Mouse (Mus musculus): ENCODE measurements at regions not wholly inside any gene's neighbourhood (a gene's known extent, or its start where the extent isn't known, plus 50 kb on each side); places are given as distances from the start of the nearest gene placed in this dataset.

DNA sequence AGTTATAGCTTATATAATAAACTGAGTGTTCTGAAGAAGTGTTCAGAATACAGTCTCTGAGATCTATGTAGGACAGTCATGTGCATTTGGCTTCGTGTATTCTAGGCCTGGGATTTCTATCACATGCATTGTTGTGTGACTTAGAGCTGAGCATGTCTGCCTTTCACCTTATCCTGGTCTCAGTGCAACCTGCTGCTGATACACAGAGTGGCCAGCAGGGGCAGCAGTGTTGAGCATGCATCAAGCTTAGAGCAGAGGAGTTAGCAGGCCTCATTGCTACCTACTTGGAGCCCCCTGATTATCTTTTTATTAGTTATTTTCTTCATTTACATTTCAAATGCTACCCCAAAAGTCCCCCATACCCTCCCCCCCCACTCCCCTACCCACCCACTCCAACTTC, 229.1 kb upstream of the Camk1g start:
- no peak overlapping the region for H3K4me3 ChIP-seq (ENCODE audit: low read depth, low read length)
- no peak overlapping the region for H3K4me2 ChIP-seq (ENCODE audit: low read depth, low read length)
- no peaks in the 10 kb centered on the region for H3K27me3 ChIP-seq (replicated peaks; ENCODE audit: control insufficient read depth, insufficient read depth, low read length)
- H3K36me3 ChIP-seq (ENCODE audit: control insufficient read depth, insufficient read depth, low read length) = no peaks in the 10 kb centered on the region
- no peaks in the 10 kb centered on the region for H3K4me1 ChIP-seq (ENCODE audit: control insufficient read depth, insufficient read depth, low read length)
- WGBS = 48% methylated on average over 1 of the region's 1 CpGs
- H3K9ac ChIP-seq (ENCODE audit: low read depth, low read length) = no peak overlapping the region
- DNase-seq (ENCODE audit: low spot score) (no peak), ATAC-seq (ENCODE audit: low read depth) (no peak)
- no peak overlapping the region for H3K27ac ChIP-seq (replicated peaks; ENCODE audit: low read depth, low read length)
- H3K9me3 ChIP-seq (ENCODE audit: control insufficient read depth, low read length) = no peaks in the 10 kb centered on the region

DNA sequence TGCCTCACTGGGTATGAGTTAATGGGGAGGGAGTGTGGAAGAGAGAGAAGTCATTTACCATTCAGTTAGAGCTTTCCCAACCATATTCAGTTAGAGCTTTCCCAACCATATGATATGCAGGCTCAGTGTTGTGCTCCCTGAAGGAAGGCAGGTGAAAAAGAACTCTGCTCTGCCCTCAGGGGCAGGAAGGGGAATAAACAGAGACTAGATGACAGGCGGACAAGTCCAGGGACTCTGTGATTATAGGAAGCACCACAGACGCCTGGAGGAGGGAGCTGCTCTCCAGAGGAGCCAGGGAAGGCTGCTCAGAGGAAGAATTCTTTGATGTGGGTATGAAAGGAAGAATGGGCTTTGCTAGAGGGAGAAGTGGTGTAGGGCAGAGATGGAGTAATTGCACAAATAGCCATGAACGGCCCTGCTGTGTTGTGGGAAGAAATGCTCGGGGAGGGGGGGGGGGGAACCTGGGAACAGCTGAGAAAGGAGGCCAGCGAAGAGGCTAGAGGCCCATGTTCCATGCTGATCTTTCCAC, 220.3 kb upstream of the Camk1g start:
- Histone ChIP-seq H3K4me1 (ENCODE audit: control insufficient read depth, insufficient read depth, low read length) (peaks cover 22% of the 10 kb centered on the region), H3K4me2 (ENCODE audit: low read depth, low read length) (no peak overlapping the region), H3K36me3 (ENCODE audit: control insufficient read depth, insufficient read depth, low read length) (no peaks in the 10 kb centered on the region), H3K9ac (ENCODE audit: low read depth, low read length) (no peak overlapping the region), H3K4me3 (ENCODE audit: low read depth, low read length) (no peak overlapping the region), H3K27ac (replicated peaks; ENCODE audit: low read depth, low read length) (peak overlapping the region; percentile 40; the same call in 1 of the 2 replicates), H3K9me3 (ENCODE audit: control insufficient read depth, low read length) (no peaks in the 10 kb centered on the region), H3K27me3 (replicated peaks; ENCODE audit: control insufficient read depth, insufficient read depth, low read length) (no peaks in the 10 kb centered on the region)
- ATAC-seq (ENCODE audit: low read depth) = no peak
- 18% methylated on average over 5 of the region's 5 CpGs for WGBS
- DNase-seq (ENCODE audit: low spot score) = peak; percentile 24

DNA sequence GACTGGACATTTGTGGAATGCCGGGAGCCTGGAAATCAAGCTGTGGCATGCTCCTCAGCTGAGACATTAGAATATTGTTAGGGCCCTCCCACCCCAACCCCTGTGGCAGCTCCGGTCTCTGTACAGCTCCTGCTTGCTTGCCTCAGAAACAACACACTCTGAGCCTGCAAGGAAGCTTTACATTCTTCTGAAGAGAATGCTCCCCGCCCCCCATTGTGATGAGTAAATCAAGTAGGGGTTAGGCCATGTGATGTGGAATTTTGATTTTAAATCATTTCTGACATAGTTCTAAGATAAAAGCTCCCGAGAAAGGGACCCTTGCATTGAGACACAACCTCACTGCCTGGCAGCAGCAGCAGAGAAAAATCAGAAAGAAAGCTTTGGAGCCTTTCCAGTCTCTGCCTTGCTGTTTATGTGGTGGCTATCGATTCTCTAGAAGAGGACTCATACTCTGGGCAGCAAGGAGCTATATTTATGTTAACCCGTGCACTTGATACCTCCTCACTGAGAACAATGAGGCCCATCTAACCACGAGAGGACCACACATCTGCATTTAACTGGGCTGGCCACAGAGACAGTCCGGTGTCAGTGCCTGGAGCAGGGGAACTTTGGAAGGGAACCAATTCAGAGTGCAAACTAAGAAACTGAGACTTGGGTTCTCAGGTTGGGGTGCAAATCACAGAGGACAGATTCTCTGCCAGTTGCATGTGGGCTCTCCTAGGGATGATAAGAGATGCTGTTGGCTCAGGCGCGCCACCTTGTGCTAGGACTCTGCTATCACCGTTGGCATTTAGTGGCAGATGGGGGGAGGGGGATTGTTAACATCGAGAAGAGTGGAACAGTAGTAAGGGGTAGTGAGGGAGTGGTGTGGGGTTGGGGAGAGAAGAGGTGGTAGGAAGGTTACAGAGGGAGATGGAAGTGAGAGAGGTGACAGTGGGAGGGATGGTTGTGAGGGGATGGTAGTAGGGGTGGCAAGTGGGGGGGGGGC, 218.7 kb upstream of the Camk1g start:
- no peak overlapping the region for H3K4me2 ChIP-seq (ENCODE audit: low read depth, low read length)
- peaks cover 22% of the 10 kb centered on the region for H3K4me1 ChIP-seq (ENCODE audit: control insufficient read depth, insufficient read depth, low read length)
- no peaks in the 10 kb centered on the region for H3K27me3 ChIP-seq (replicated peaks; ENCODE audit: control insufficient read depth, insufficient read depth, low read length)
- peak; percentile 79 for DNase-seq (ENCODE audit: low spot score)
- no peak overlapping the region for H3K4me3 ChIP-seq (ENCODE audit: low read depth, low read length)
- H3K9ac ChIP-seq (ENCODE audit: low read depth, low read length) = no peak overlapping the region
- WGBS = 11% methylated on average over 12 of the region's 12 CpGs
- H3K27ac ChIP-seq (replicated peaks; ENCODE audit: low read depth, low read length) = peak overlapping the region; percentile 48; the same call in 1 of the 2 replicates
- H3K9me3 ChIP-seq (ENCODE audit: control insufficient read depth, low read length) = no peaks in the 10 kb centered on the region
- peak; percentile 55 for ATAC-seq (ENCODE audit: low read depth)
- H3K36me3 ChIP-seq (ENCODE audit: control insufficient read depth, insufficient read depth, low read length) = no peaks in the 10 kb centered on the region

DNA sequence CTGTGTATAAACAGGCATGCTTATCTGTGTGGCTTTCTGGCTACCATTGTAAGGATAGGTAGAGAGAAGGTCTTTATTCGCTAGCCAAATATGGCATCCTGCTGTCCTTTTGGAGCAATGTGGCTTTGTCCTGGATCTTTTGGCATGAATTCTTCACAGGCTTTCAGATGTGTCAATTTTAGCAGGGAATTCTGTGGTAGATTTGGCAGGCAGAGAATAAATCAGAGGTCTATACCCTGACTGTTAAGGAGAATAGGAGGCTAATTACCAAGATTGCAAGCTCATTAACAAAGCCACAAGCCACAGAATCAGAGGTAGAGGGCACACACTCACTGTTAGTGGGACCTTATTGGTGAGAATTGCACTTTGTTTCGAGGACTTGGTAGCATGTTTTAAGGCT, 217.2 kb upstream of the Camk1g start:
- Histone ChIP-seq H3K9ac (ENCODE audit: low read depth, low read length) (no peak overlapping the region), H3K4me1 (ENCODE audit: control insufficient read depth, insufficient read depth, low read length) (peaks cover 22% of the 10 kb centered on the region), H3K9me3 (ENCODE audit: control insufficient read depth, low read length) (no peaks in the 10 kb centered on the region), H3K4me3 (ENCODE audit: low read depth, low read length) (no peak overlapping the region), H3K36me3 (ENCODE audit: control insufficient read depth, insufficient read depth, low read length) (no peaks in the 10 kb centered on the region), H3K4me2 (ENCODE audit: low read depth, low read length) (no peak overlapping the region), H3K27me3 (replicated peaks; ENCODE audit: control insufficient read depth, insufficient read depth, low read length) (no peaks in the 10 kb centered on the region), H3K27ac (replicated peaks; ENCODE audit: low read depth, low read length) (no peak overlapping the region)
- DNase-seq (ENCODE audit: low spot score) (no peak), ATAC-seq (ENCODE audit: low read depth) (no peak)
- 92% methylated on average over 2 of the region's 2 CpGs for WGBS

DNA sequence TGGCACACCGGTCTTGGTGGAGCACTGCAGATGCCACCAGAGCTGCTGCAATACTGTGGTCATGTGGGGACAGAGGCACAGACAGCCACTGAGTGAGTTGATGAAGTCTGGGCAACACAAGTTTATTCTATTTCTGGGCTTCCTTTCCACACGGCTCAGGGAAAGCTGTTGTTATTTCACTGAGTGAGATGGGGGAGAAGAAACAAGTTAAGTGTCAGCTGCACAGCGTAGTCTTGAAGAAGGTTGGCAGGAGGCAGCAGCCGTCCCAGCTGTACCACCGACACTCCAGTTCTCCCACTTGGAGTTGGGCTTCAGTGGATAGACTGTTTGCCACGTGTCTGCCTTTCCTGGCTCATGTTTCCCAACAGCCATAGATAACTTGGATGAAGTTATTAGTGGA, 216.8 kb upstream of the Camk1g start:
- Histone ChIP-seq H3K27ac (replicated peaks; ENCODE audit: low read depth, low read length) (no peak overlapping the region), H3K27me3 (replicated peaks; ENCODE audit: control insufficient read depth, insufficient read depth, low read length) (no peaks in the 10 kb centered on the region), H3K4me1 (ENCODE audit: control insufficient read depth, insufficient read depth, low read length) (peaks cover 22% of the 10 kb centered on the region), H3K4me2 (ENCODE audit: low read depth, low read length) (no peak overlapping the region), H3K9ac (ENCODE audit: low read depth, low read length) (no peak overlapping the region), H3K36me3 (ENCODE audit: control insufficient read depth, insufficient read depth, low read length) (no peaks in the 10 kb centered on the region), H3K4me3 (ENCODE audit: low read depth, low read length) (no peak overlapping the region), H3K9me3 (ENCODE audit: control insufficient read depth, low read length) (no peaks in the 10 kb centered on the region)
- peak; percentile 36 for DNase-seq (ENCODE audit: low spot score)
- no peak for ATAC-seq (ENCODE audit: low read depth)
- WGBS = 59% methylated on average over 6 of the region's 6 CpGs

DNA sequence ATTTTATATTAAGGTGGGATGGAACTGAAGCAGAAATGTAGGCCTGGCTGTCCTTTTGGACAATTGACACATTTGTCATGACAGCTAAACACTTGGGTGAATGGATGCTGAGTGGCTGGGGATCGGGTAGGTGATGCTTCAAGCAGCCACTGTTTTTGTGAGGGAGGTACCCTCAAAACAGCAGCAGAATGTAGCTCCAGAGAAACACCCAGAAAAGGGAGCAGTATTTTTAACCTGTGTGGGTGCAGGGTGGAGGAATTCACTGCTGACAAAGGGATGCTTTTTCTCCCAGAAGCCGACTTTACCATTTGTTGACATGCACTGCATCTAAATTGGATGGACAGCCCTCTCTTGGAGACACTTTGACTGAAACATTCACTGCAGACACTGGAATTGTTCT, 213.7 kb upstream of the Camk1g start:
- Histone ChIP-seq H3K27ac (replicated peaks; ENCODE audit: low read depth, low read length) (no peak overlapping the region), H3K9me3 (ENCODE audit: control insufficient read depth, low read length) (no peaks in the 10 kb centered on the region), H3K27me3 (replicated peaks; ENCODE audit: control insufficient read depth, insufficient read depth, low read length) (no peaks in the 10 kb centered on the region), H3K4me1 (ENCODE audit: control insufficient read depth, insufficient read depth, low read length) (peaks cover 11% of the 10 kb centered on the region), H3K36me3 (ENCODE audit: control insufficient read depth, insufficient read depth, low read length) (no peaks in the 10 kb centered on the region), H3K4me2 (ENCODE audit: low read depth, low read length) (no peak overlapping the region), H3K9ac (ENCODE audit: low read depth, low read length) (no peak overlapping the region), H3K4me3 (ENCODE audit: low read depth, low read length) (no peak overlapping the region)
- ATAC-seq (ENCODE audit: low read depth) (no peak), DNase-seq (ENCODE audit: low spot score) (no peak)
- WGBS = 74% methylated on average over 2 of the region's 2 CpGs

DNA sequence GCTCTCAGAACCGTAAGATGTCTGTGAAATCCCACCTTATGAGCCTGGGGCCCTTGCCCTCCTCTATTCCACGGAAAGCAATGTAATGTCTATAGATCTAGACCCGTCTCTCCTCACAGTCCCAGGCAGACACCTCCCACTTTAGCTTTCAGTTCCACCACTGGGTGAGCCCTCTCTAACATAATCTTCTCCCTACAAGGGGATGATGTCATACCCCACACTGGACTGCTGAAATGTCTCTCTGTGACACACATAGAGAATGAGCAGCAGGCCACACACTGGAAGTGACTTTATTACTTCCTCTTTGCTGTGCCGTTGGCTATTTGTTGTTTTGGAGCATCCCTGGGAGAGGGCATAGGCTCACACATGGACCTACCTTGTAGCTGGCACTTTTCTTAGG, 210.3 kb upstream of the Camk1g start:
- H3K9ac ChIP-seq (ENCODE audit: low read depth, low read length) = no peak overlapping the region
- ATAC-seq (ENCODE audit: low read depth) (no peak), DNase-seq (ENCODE audit: low spot score) (no peak)
- peaks cover 3% of the 10 kb centered on the region; the same call in 1 of the 2 replicates for H3K4me1 ChIP-seq (ENCODE audit: control insufficient read depth, insufficient read depth, low read length)
- H3K9me3 ChIP-seq (ENCODE audit: control insufficient read depth, low read length) = no peaks in the 10 kb centered on the region
- 82% methylated on average over 4 of the region's 4 CpGs for WGBS
- H3K27ac ChIP-seq (replicated peaks; ENCODE audit: low read depth, low read length) = no peak overlapping the region
- no peak overlapping the region for H3K4me3 ChIP-seq (ENCODE audit: low read depth, low read length)
- no peak overlapping the region for H3K4me2 ChIP-seq (ENCODE audit: low read depth, low read length)
- H3K27me3 ChIP-seq (replicated peaks; ENCODE audit: control insufficient read depth, insufficient read depth, low read length) = no peaks in the 10 kb centered on the region
- H3K36me3 ChIP-seq (ENCODE audit: control insufficient read depth, insufficient read depth, low read length) = no peaks in the 10 kb centered on the region

DNA sequence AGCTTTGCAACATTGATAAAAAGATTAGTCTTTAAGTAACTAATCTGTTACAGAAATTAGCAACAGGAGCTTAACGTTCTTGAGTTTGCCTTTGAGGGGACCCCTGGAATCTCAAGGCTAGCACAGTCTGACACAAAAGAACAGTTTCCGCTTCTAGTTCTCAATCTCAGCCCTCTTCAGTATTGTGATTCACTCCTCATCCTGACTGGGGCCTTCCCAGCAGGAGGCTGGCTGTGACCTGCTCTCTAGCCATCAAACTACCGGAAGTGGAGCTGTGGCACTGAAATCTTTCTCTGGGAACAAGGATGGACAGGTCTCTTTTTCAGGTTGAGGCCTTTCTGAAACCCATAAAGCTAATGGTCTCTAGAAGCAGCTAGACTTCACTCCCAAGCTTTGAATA, 209.6 kb upstream of the Camk1g start:
- ATAC-seq (ENCODE audit: low read depth) (no peak), DNase-seq (ENCODE audit: low spot score) (no peak)
- no peaks in the 10 kb centered on the region for H3K36me3 ChIP-seq (ENCODE audit: control insufficient read depth, insufficient read depth, low read length)
- H3K27ac ChIP-seq (replicated peaks; ENCODE audit: low read depth, low read length) = no peak overlapping the region
- no peak overlapping the region for H3K4me3 ChIP-seq (ENCODE audit: low read depth, low read length)
- no peak overlapping the region for H3K9ac ChIP-seq (ENCODE audit: low read depth, low read length)
- H3K9me3 ChIP-seq (ENCODE audit: control insufficient read depth, low read length) = no peaks in the 10 kb centered on the region
- H3K4me2 ChIP-seq (ENCODE audit: low read depth, low read length) = no peak overlapping the region
- H3K27me3 ChIP-seq (replicated peaks; ENCODE audit: control insufficient read depth, insufficient read depth, low read length) = no peaks in the 10 kb centered on the region
- WGBS = 64% methylated on average over 3 of the region's 3 CpGs
- peaks cover 3% of the 10 kb centered on the region; the same call in 1 of the 2 replicates for H3K4me1 ChIP-seq (ENCODE audit: control insufficient read depth, insufficient read depth, low read length)
